Mouse (Mus musculus) liver, embryonic 14.5 days (tissue): ENCODE measurements around the gene Atp6v1g2.

ENCODE experiments used
- CTCF ChIP-seq: IDR thresholded peaks from 2 replicates; pipeline ENCODE4 v1.5.1; 2016; ENCODE audit warnings: antibody characterized with exemption, low read depth, control low read depth
- EP300 ChIP-seq: IDR thresholded peaks from 2 replicates; pipeline ENCODE4 v1.6.1; 2016; ENCODE audit warnings: antibody characterized with exemption, low read depth

DNA sequence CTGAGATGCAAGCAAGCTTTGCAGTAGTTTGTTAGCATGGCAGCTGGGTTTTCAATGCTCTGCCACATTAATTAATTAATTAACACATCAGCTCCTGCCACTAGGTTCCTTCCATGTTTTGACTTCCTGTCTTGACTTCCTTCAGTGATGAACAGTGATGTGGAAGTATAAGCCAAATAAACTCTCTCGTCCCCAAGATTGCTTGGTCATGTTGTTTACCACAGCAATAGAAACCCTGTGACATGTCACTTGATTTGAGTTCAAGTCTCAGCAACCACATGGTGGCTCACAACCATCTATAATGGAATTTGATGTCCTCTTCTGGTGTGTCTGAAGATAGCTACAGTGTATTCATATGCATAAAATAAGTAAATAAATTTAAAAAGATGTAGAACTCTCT lies 23.9 kb downstream of the Atp6v1g2 start:
- TF ChIP-seq CTCF (no peak), EP300 (no peak)
